Mouse (Mus musculus): ENCODE results near the gene Cacfd1. TPM values are rescaled to one million over a fixed set of nuclear protein-coding genes. Genes with fewer than 3 reads are reported as not detected.

The Cacfd1 gene
- polyA plus RNA-seq, 1 experiment from 2014 or later: 49.0 TPM

DNA sequence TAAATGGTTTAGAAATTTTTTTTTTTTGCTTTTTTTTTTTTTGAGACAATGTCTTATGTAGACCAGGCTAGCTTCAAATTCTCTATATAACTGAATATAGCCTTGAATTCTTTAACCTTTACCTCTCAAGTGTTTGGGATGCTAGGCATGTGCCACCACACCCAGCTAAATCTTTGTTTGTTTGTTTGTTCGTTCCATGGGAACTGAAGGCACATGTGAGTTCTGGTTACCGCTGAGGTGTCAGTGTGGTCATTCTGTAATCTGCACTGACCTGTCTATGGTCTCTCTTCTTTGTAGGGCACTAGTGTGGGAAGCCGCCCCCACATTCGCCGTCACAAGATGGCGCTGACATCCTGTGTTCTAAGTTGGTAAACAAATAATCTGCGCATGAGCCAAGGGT is 11.7 kb upstream of the Cacfd1 start:
- H3K27me3 ChIP-seq (replicated peaks): no peaks in the 10 kb centered on the region
- no peak overlapping the region for H3K4me2 ChIP-seq (replicated peaks)
- no peak overlapping the region for H3K4me3 ChIP-seq (replicated peaks)
- no peaks in the 10 kb centered on the region for H3K4me1 ChIP-seq (replicated peaks)
- H3K9me3 ChIP-seq: no peaks in the 10 kb centered on the region
- ATAC-seq: no peak
- no peak overlapping the region for H3K27ac ChIP-seq
- H3K9ac ChIP-seq: no peak overlapping the region
- no peaks in the 10 kb centered on the region for H3K36me3 ChIP-seq
- 94% methylated on average over 7 of the region's 7 CpGs for WGBS

DNA sequence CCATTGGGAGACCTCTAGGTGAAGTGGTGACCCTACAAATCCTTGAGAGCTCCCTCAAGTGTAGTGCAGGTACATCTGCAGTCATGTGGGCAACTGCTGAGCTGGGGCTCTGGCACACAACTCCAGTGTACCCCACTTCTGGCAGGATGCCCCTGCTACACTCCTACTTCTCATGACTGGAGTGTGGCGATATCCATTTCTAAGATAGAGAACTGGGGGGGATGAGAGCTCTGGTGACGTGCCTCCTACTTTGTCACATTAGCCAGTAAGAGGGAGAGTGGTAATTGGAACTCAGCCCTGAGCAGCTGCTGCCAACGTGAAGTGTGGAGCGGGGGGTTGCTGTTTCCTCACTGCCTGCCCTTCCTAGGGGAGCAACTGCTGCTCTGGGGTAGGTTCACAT is 3.5 kb upstream of the Cacfd1 start:
- no peak overlapping the region for H3K4me3 ChIP-seq (replicated peaks)

DNA sequence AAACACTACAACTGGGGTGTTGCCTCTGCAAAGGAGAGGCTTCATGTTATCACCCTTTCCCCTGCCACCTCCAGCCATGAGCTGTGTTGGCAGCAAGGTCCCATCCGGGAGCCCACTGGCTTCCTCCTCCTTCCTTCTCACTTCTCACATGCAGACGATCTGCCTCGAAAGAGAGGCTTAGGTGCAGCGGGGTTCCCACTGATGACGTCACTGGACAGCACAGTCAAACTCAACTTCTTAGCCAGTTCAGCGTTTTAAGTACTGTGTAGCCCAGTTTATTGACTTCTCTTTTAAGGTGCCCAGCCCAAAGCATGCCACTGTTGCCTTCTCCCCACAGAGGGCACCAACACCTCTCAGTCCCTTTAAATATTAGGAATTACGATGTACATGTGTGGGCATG is 2.0 kb upstream of the Cacfd1 start:
- no peak for ATAC-seq
- no peak overlapping the region for H3K27ac ChIP-seq

More for the DNA sequence above, 3.5 kb upstream of the Cacfd1 start:
- Histone ChIP-seq H3K9me3 (no peaks in the 10 kb centered on the region), H3K9ac (no peak overlapping the region), H3K27ac (no peak overlapping the region), H3K36me3 (no peaks in the 10 kb centered on the region), H3K4me2 (replicated peaks) (no peak overlapping the region), H3K4me1 (replicated peaks) (peaks cover 14% of the 10 kb centered on the region), H3K27me3 (replicated peaks) (no peaks in the 10 kb centered on the region)
- no peak for ATAC-seq
- WGBS: 73% methylated on average over 4 of the region's 4 CpGs

DNA sequence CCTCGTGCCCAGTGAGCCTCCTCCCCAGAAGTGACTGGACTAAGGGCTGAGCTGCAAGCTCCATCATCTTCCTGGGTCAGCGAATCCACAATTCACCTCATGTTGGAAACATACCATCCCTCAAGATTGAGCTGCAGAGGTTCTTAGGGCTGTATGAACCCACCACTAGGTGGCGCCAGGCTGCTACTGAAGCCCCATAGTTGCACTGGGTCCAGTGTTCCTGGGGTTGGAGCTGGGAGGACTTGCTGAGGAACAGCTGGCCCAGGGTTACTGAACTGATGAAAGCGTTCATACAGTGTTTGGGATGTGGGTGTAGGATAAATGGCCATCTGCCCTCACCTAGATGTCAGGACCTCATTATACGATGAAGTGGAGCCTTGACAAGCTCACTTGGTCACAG is 8.1 kb downstream of the Cacfd1 start:
- no peak overlapping the region for H3K27ac ChIP-seq
- 0 out of 2 replicates have a peak, but pooled peaks have one; percentile 60 for ATAC-seq
- H3K4me2 ChIP-seq (replicated peaks): no peak overlapping the region
- H3K4me3 ChIP-seq (replicated peaks): no peak overlapping the region
- no peak overlapping the region for H3K9ac ChIP-seq
- no peaks in the 10 kb centered on the region for H3K27me3 ChIP-seq (replicated peaks)
- H3K4me1 ChIP-seq (replicated peaks): no peaks in the 10 kb centered on the region
- 49% methylated on average over 5 of the region's 5 CpGs for WGBS
- H3K36me3 ChIP-seq: peaks cover 41% of the 10 kb centered on the region
- no peaks in the 10 kb centered on the region for H3K9me3 ChIP-seq

More for the DNA sequence above, 2.0 kb upstream of the Cacfd1 start:
- H3K4me2 ChIP-seq (replicated peaks): no peak overlapping the region
- H3K27me3 ChIP-seq (replicated peaks): no peaks in the 10 kb centered on the region
- H3K9me3 ChIP-seq: no peaks in the 10 kb centered on the region
- H3K36me3 ChIP-seq: no peaks in the 10 kb centered on the region
- peaks cover 14% of the 10 kb centered on the region for H3K4me1 ChIP-seq (replicated peaks)
- H3K9ac ChIP-seq: no peak overlapping the region
- 64% methylated on average over 7 of the region's 7 CpGs for WGBS
- no peak overlapping the region for H3K4me3 ChIP-seq (replicated peaks)

DNA sequence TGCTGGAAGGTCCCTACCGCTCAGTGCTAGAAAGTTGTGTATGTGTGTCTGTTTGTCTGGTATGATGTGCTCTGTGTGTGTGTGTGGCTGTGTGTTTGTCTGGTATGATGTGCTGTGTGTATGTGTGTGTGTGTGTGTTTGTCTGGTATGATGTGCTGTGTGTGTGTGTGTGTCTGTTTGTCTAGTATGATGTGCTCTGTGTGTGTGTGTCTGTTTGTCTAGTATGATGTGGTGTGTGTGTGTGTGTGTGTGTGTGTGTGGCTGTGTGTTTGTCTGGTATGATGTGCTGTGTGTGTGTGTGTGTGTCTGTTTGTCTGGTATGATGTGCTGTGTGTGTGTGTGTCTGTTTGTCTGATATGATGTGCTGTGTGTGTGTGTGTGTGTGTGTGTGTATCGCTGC is 9.8 kb downstream of the Cacfd1 start:
- Histone ChIP-seq H3K27ac (no peak overlapping the region), H3K27me3 (replicated peaks) (no peaks in the 10 kb centered on the region), H3K4me2 (replicated peaks) (no peak overlapping the region), H3K4me1 (replicated peaks) (no peaks in the 10 kb centered on the region), H3K4me3 (replicated peaks) (no peak overlapping the region), H3K36me3 (peaks cover 33% of the 10 kb centered on the region), H3K9ac (no peak overlapping the region), H3K9me3 (no peaks in the 10 kb centered on the region)
- WGBS: 92% methylated on average over 2 of the region's 2 CpGs
- ATAC-seq: no peak

DNA sequence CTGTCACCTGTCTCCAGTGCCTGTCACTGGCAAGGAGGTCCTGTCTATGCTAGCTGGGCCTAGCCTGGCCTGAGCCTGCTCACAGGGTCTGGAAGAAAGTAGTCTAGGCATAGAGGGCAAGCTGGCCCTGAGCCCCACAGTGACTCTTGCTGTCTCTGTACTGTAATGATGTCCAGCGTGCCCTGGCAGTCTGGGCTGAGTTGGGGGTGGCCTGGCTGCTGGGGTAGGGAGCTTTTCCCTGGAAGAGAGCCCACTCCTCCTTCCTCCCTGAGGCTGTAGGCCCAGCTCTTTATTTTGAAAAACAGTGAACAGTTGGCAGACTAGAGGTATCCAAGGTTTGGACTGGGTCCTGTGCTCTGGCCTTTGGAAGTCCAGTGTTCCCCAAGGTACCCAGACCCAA is 11.4 kb downstream of the Cacfd1 start:
- H3K4me2 ChIP-seq (replicated peaks): no peak overlapping the region
- H3K27ac ChIP-seq: no peak overlapping the region
- WGBS: 96% methylated on average over 1 of the region's 1 CpGs
- no peak overlapping the region for H3K9ac ChIP-seq
- no peaks in the 10 kb centered on the region for H3K4me1 ChIP-seq (replicated peaks)
- H3K9me3 ChIP-seq: no peaks in the 10 kb centered on the region
- H3K27me3 ChIP-seq (replicated peaks): no peaks in the 10 kb centered on the region
- ATAC-seq: no peak
- no peak overlapping the region for H3K4me3 ChIP-seq (replicated peaks)
- H3K36me3 ChIP-seq: peaks cover 17% of the 10 kb centered on the region

DNA sequence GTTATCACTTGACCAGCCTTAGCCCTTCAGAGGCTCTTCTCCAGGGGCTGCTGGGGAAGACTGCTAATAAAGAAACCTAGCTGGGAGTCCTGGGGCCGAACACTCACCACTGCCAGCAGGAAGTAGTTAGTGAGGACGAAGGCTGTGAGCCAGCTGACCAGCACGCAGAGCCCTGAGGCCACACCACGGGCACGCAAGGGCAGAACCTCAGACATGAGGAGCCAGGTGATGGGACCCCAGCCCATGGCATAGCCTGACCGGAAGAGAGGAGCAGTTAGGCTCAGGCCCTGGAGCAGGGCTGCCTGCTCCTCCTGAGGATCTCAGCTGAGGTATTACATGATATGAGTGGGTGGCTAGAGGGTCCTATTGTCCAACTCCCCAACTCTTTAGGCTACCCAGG is 12.9 kb downstream of the Cacfd1 start:
- Histone ChIP-seq H3K4me3 (replicated peaks) (no peak overlapping the region), H3K4me1 (replicated peaks) (no peaks in the 10 kb centered on the region), H3K36me3 (peaks cover 10% of the 10 kb centered on the region), H3K9ac (no peak overlapping the region), H3K9me3 (no peaks in the 10 kb centered on the region), H3K27ac (no peak overlapping the region), H3K27me3 (replicated peaks) (no peaks in the 10 kb centered on the region), H3K4me2 (replicated peaks) (no peak overlapping the region)
- 80% methylated on average over 6 of the region's 6 CpGs for WGBS
- ATAC-seq: no peak; the same call in 1 of the 2 replicates

DNA sequence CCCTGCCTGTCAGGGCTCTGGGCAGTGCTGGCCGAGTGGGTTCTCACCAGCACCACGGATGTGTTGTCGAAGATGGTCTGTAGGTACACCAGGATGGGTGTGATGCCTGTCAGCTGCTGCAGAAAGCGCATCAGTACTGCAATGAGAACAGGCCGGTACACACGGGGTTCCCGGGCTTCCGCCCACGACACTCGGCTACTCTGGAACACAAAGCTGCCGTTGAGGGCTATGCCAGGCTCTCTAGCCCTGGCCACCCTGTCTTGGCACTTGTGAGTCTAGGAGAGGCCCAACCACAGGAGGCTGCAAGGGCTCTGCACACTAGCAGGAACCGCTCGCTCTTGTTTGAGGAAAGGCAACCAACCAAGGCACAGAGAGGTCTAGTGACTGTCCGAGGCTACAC is 14.4 kb downstream of the Cacfd1 start:
- ATAC-seq: no peak
- peaks cover 2% of the 10 kb centered on the region; the same call in 1 of the 2 replicates for H3K36me3 ChIP-seq
- 75% methylated on average over 14 of the region's 14 CpGs for WGBS
- no peak overlapping the region for H3K27ac ChIP-seq
- H3K4me3 ChIP-seq (replicated peaks): no peak overlapping the region
- peaks cover 3% of the 10 kb centered on the region; the same call in 1 of the 2 replicates for H3K27me3 ChIP-seq (replicated peaks)
- no peak overlapping the region for H3K4me2 ChIP-seq (replicated peaks)
- no peak overlapping the region; the same call in 1 of the 2 replicates for H3K9ac ChIP-seq
- no peaks in the 10 kb centered on the region for H3K9me3 ChIP-seq
- peaks cover 5% of the 10 kb centered on the region for H3K4me1 ChIP-seq (replicated peaks)

DNA sequence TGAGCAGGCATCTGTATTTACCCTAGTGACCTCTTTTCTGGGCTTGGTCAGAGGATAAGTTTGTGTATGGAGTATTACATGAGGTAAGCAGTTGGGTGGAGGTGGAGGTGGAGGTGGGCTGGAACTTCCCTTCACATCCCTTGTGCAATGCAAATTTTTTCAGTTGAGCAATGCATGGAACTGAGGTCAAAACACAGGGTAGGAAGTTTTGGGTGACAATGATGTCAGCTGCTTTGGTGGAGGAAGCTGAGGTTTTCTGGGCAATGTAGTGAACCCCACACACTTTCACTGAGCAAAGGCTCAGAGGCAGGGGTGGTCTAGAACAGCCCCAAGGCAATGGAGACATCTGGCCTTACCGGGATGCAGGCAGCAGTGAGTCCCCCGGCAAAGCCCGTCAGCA is 15.8 kb downstream of the Cacfd1 start:
- H3K27ac ChIP-seq: no peak overlapping the region
- WGBS: 83% methylated on average over 3 of the region's 3 CpGs
- no peaks in the 10 kb centered on the region for H3K36me3 ChIP-seq
- no peak overlapping the region for H3K4me3 ChIP-seq (replicated peaks)
- no peaks in the 10 kb centered on the region for H3K9me3 ChIP-seq
- H3K9ac ChIP-seq: no peak overlapping the region
- H3K4me1 ChIP-seq (replicated peaks): peaks cover 5% of the 10 kb centered on the region
- ATAC-seq: no peak
- peaks cover 6% of the 10 kb centered on the region; the same call in 1 of the 2 replicates for H3K27me3 ChIP-seq (replicated peaks)
- H3K4me2 ChIP-seq (replicated peaks): no peak overlapping the region

DNA sequence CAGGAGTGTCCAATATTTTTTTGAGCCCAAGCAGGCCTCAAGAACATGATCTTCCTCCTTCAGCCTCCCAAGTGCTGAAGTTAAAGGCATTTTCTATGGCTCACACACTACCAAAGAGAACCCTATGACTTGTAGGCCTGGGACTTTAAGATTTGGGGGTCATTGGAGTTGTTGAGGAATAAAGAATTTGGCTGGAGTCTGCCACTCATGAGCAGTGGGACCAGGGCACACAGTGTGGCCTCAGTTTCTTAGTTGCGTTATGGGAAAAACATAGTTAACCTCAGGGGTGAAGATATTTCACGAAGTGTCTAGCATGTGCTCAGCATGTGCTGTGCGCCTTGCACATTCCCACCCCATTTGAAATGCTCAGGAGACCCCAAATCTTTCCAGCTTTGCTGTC is 16.6 kb downstream of the Cacfd1 start:
- Histone ChIP-seq H3K4me2 (replicated peaks) (no peak overlapping the region), H3K4me3 (replicated peaks) (no peak overlapping the region), H3K27me3 (replicated peaks) (peaks cover 6% of the 10 kb centered on the region; the same call in 1 of the 2 replicates), H3K9ac (no peak overlapping the region), H3K27ac (no peak overlapping the region), H3K36me3 (no peaks in the 10 kb centered on the region), H3K4me1 (replicated peaks) (peaks cover 5% of the 10 kb centered on the region), H3K9me3 (no peaks in the 10 kb centered on the region)
- WGBS: 91% methylated on average over 3 of the region's 3 CpGs
- no peak for ATAC-seq

DNA sequence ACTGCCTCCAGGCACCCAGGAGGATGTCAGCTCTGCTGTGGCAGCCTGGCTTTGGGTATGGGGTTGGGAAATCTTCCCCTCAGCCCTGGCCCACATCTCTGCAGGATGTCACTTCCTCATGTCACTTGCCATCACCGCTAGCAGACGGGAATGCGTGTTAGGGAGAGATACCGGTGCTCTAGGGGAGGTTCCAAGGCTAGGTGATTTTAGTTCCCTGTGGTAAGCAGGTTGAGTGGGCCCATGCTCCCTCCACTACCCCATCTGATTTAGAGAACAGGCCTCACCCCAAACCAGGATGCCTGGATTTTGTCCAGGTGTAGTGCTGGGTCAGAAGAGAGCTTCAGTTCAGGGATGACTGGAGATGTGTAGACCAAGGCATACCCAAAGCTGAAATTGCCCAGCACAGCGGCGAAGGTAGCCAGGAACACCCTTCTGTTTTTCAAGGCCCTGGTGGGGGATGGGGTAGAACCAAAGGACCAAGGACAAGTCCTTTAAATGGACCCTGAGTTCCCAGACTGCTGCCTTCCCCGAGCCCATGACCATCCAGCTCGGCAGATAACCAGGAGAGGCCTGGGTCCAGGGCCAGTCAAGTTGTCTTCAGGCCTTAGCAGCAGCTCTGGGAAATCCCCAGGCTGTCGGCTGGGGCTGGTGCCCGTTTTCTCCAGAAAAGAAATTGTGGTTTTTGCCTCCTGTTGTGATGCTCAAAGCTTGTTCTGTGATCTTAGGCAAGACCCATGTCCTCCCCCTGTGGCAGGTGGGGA is 17.3 kb downstream of the Cacfd1 start:
- no peak overlapping the region for H3K4me3 ChIP-seq (replicated peaks)
- WGBS: 69% methylated on average over 10 of the region's 10 CpGs

DNA sequence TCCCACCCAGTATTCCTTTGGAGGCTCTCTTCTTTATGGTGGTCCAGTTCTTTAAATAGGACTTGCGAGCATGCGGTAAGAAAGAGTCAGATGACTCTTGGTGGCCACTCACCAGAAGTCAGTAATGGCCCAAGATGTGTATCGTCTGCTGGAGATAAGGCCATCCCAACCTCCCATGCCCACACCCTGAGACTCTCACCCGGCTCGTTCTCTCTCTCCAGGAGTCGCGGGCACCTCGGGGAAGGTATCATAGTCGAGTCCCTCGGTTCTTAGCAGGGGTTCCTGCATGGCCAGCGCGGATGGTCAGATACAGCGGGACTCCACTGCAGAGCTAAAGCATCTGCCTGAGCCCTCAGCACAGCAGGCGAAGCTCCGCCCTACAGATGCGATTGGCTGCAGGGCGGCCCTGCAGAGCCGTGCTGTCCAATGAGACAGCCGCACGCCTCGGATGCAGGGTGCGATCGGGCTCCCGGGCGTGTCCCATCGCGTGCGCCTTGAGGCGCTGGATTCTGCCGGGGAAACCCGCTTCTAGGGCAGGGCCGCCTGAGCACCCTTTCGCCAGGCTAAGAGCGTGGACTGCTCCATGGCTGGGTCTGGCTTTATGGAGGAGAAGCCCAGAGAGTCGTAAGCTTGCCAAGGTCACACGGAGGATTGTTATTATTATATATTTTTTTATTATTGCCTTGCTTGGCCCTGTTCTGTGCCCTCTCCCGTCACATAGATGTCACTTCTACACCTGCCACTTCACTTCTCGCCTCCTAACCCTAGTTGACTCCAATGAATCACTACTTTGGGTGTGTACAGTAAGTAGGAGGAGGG is 18.1 kb downstream of the Cacfd1 start, which contains the start of gene Slc2a6:
Gene Slc2a6 (minus strand): TSS at position 381 of the 819 bp plus-strand sequence.
- Histone ChIP-seq H3K27ac (no peak within 1 kb of the TSS), H3K27me3 (replicated peaks) (peaks cover 6% of the 10 kb centered on the region; the same call in 1 of the 2 replicates), H3K9ac (peak within 1 kb of the TSS; percentile 23; the same call in 1 of the 2 replicates), H3K36me3 (no peaks in the 10 kb centered on the region), H3K4me1 (replicated peaks) (peaks cover 5% of the 10 kb centered on the region), H3K4me3 (replicated peaks) (peak within 1 kb of the TSS; percentile 18), H3K4me2 (replicated peaks) (peak within 1 kb of the TSS; percentile 59), H3K9me3 (no peaks in the 10 kb centered on the region)
- 3% methylated on average over 38 of the region's 38 CpGs for WGBS
- peak; percentile 99 for ATAC-seq

More for the DNA sequence above, 17.3 kb downstream of the Cacfd1 start:
- H3K27ac ChIP-seq: no peak overlapping the region
- no peaks in the 10 kb centered on the region for H3K9me3 ChIP-seq
- no peak overlapping the region for H3K9ac ChIP-seq
- peak overlapping the region; percentile 59; the same call in 1 of the 2 replicates for H3K4me2 ChIP-seq (replicated peaks)
- no peaks in the 10 kb centered on the region for H3K36me3 ChIP-seq
- H3K4me1 ChIP-seq (replicated peaks): peaks cover 5% of the 10 kb centered on the region
- ATAC-seq: no peak
- peaks cover 6% of the 10 kb centered on the region; the same call in 1 of the 2 replicates for H3K27me3 ChIP-seq (replicated peaks)

All from intestine, embryonic 15.5 days (tissue).